Mouse (Mus musculus) CD4-positive naive resting alpha-beta T cell, adult 57 days (primary cell): ENCODE results near the gene Sugct. TPM values are rescaled to one million over a fixed set of nuclear protein-coding genes. Genes with fewer than 3 reads are reported as not detected.

ENCODE experiments used
- total RNA-seq: library from RNA; stranded (reverse); gene quantifications from one replicate; pipeline ENCODE4 v1.2.4, GENCODE M21; 2023

Gene Sugct
- 0.50 TPM for total RNA-seq

GRCm38 (mm10) chr13:17694911-17695699 lies at the start of gene Sugct, which contains the start of gene Mplkip:
TSS of gene Sugct (minus strand) at chr13:17695553.
TSS of gene Mplkip (plus strand) at chr13:17695192.

Other genes starting within 250 kb of the Sugct start
- 31.7 TPM for gene Mplkip, start 361 bp downstream of the Sugct start, total RNA-seq
- 142 TPM for gene Cdk13, start 109.5 kb upstream of the Sugct start, total RNA-seq
- gene Rala, start 248.7 kb upstream of the Sugct start, total RNA-seq = 33.3 TPM